Mouse (Mus musculus) embryo, embryonic 11 days (tissue): Measurements from ENCODE around the gene Astn1.
A peak's percentile ranks its signal among the peaks of the same experiment; 100 is the strongest.

ENCODE experiments used
- DNase-seq: peaks from one replicate; pipeline ENCODE4 v3.0.0-alpha.2; 2015

Astn1 gene

DNA sequence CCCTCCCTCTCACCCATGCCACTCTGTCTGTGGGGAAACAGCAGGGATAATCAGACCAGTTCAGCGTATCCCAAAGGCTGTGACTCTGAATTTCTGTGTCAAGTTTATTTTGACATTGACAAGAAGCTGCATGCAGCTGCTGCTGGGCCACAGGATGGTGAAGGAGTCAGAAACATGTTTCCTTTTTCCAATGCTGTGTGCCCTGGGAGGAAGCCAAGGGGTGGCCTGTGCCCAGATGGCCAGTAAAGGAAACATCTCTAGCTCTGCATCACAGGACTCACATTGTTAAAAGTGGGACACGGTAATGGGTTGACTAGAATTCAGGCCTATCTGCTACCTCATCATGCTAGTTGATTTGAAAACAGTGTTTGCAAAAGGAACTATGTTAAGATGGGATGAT is 279.2 kb downstream of the Astn1 start:
- DNase-seq, result no peak

DNA sequence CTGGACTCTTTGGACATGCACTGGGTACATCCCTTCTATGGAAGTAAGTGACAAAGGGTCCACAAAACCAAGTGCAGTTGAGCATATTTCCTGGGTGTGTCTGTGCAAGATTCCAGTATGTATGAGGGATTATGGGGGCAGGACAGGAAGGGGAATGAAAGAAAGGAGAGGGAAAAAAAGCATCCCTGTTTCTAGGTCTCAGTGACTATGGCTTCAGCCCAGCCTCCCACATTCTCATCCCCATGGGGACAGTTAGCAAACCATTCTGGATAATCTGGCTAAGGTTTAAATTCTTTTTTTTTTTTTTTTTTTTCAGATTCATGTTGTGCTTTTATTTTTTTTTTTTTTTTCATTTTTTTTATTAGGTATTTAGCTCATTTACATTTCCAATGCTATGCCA is 280.2 kb downstream of the Astn1 start:
- DNase-seq, result no peak

DNA sequence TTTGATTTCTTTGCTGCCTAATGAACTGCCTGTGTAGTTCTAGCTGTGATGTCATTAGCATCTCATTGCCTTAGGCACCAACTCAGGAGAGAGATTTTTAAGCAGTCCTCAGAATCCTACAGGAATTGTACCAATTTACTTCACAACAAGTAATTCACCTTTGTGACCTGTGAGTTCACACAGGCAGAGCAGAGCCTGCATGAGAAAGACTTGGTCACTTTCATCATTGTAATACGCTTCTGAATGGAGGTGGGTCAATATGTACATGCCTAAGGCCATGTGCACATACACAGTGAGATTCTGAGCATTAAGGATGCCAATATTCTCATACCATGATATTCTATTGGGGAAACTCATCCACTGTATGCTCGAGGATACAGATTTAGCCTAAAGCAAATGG is 290.7 kb downstream of the Astn1 start:
- DNase-seq, result no peak

DNA sequence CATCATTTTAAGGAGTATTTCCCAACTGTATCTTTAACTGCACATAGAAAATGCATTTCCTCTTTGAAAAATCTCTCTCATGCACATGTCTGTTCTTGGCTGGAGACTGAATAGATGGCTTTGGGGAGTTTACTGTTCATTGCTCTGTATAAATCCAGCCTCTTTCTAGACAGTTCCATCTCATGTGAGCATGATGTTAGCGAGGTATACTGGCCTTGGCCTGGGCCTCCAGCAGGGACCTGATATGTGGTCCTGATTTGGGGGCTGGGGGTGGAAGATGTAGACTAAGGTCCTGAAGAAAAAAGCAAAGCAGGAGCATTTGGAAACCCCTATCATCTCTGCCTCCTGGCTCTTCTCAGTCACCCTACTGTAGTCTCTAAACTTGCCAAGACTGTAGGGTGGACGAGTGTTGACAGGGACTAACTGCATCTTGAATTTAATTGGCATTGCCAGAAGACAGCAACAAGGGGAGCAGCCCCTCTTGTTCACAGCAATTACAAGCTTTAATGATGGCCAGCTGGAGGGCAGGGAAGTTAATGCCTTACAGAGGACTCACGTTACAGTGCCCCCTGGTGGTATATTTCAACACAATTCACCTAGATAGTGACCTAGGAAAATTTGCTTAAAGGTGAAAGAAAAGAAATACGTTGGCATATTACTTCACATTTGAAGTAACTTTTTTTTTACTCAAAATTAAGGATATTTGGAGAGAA is 291.9 kb downstream of the Astn1 start:
- peak; percentile 85 for DNase-seq

DNA sequence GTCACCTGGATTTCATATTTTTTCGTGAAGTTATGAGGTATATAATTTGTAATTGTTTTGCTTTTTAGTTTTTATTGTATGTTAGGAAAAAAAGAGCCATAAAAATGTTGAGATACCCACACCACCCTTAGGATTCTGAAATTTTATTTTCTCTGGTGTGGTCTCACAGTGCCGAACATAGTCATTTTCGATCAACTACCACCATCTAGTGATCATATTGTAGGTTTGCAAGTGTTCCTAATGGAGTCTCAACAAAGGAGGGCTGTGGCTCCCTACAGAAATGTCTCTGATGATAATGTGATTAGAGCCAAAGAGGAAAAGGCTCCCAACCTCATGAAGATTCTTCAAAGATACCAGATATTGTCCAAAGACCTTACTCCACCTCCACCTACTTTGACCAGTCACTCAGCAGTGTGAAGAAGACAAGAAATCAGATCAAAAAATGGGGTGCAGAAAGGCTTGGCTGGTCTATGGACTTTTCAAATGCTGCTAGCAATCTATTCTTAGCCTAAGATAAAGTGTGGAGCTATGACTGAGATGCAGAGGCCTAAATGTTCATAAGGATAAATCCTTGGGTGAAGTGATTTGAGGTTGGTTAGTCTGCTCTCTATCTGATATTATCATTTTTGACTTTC is 292.6 kb downstream of the Astn1 start:
- peak; percentile 63 for DNase-seq

DNA sequence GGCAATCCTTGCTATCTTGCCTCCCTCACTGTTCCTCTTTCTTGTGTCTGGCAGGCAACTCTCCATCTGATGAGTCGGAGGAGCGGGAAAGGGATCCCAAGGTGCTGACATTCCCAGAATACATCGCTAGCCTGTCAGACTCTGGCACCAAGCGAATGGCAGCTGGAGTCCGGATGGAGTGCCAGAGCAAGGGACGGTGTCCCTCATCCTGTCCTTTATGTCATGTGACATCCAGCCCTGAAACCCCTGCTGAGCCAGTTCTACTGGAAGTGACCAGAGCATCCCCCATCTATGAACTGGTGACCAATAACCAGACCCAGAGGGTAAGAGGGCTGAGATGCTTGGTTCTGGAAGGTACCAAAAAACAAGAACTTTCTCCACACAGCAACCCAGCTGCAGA is 294.9 kb downstream of the Astn1 start:
- DNase-seq, result no peak

DNA sequence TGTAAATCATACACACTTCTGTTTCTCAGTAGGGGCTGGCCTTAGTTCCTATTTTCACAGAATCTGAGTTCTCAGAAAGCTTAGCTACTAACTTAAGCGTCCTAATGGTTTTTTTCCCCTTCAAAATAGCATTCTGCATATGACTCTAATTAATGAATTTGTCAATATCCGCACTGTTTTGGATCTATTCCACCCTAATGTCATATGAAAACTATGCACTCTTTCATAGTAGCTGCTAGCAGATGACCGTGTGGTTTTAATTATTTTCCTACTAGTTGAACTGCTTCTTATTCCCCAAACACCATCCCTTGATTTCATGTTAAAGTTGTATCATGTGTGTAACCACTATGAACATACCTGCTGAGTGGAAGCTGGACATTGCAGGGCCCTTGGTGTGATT is 303.9 kb downstream of the Astn1 start:
- peak; percentile 10 for DNase-seq

DNA sequence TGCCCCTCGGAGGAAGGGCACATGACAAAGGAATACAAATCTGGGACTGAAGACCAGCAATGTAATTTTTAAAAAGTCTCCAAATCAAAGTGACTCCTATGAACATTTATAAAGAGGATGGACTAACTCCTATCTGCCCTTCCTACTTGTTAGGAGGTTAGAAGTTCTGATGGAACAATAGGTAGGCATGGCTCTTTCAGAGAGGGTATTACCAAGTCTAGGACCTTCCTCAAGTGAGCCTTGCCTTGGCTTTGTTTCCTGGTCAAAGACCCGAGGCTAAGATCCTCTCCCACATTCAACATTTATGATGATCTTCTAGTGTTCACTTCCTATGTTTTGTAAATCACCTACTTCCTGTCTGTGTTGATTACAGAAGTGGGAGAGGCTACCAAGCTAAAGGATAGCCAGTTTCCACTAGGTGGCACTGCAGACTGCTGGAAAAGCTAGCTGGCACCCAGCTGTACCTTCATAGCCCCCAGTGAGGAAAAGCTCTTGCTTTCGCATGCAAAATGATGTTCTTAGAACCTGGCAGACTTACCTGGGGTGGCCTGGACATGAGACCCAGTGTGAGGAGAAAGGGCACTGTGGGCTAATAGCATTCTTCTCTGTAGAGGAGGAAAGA is 308.0 kb downstream of the Astn1 start:
- peak; percentile 79 for DNase-seq

DNA sequence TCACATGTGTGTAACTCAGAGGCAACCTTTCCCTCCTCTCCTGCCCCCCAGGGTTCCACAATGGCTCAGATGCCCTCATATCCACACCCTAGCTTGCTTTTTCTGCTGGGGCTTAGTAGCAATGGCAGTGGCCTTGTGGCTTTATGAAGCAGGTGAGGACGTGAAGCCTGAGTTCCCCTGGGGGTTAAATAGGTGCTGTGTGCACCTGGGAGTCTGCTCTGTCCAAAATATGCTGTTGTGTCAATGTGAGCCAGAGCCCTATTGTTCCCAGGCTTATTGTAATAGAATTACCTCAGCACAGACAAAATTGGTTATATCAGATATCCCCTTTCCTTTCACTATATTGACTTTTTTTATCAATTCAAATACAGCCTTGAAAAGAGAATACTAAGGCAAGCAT is 325.7 kb downstream of the Astn1 start:
- DNase-seq, result no peak

DNA sequence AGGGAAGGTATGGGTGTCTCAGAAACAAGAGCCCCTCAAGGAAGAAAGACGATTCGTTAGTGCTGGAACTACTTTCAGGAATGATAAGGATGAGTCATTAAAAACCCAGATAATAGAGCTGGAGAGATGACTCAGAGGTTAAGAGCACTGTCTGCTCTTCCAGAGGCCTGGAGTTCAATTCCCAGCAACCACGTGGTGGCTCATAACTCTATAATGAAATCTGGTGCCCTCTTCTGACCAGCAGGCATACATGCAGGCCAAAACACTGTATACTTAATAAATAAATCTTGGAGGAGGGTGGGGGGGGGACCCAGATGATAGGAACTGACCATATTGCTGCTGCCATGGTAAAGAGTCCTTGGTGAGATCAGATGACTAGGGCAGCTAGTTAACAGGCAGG is 335.4 kb downstream of the Astn1 start:
- no peak for DNase-seq

DNA sequence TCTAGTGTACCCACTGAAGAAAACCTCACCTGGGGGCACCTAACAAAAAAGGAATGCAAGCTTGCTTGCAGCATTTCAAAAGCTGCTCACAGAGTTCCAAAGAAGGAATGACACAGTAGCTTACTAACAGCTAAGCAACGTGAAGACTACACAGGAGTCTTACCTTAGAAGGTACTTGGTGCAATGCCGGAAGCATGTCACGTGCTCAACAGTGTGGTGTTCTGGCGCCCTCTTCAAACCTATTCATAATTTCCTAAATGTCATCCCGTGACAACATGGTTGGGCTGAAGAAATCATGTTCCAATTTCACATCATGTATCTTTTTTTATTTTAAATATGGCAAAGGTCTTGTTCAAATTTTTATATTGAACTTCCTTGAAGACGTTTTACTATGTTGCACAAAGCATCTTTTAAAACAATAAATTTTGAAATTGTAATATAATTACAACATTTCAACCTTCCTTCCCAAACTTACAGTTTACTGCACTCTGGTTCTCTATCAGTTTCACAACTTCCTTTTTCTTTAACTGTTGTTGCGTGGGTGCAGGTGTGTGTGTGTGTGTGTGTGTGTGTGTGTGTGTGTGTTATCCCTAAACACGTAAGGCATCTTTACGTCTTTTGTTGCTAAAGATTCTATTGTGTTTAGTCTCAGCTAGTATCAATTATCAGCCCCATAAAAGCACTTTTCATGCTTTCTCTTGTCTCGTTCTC is 335.9 kb downstream of the Astn1 start:
- DNase-seq, result no peak

DNA sequence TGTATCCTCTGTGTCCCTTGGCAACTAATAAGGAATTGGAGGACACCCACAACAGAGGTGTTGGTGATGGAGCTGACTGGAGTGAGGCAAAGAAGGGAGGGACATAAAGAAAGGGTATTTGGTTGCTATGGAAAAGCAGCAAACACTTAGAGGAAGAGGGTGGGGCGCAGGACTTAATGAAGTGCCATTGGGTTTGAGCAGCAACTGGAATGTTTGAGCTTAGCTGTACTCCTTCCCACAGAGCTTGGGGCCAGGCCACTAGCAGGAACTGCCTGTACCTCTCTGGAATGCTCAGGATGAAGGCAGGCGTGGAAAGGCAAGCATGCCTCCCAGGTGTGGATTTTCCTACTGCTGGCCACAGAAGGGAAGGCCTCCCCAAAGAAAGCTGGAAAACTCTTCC is 337.2 kb downstream of the Astn1 start:
- no peak for DNase-seq

DNA sequence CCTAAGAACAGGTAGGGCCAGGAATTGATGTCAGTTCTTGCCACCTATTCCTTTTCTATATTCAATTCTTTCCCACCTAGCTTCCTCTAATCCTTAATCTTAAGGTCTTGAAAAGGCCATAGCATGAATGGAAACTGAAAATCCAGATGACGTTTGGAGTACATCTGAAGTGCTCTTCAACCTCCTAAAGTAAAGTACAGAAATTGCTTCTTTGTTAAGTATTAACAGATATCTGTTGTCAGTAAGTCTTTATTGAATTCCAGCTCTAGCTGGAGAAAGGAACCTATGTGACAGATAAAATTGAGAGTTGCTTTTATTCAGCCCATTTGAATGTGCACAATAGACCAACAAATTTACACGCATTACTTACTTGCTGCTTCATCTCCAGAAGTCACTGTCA is 338.1 kb downstream of the Astn1 start:
- no peak for DNase-seq

DNA sequence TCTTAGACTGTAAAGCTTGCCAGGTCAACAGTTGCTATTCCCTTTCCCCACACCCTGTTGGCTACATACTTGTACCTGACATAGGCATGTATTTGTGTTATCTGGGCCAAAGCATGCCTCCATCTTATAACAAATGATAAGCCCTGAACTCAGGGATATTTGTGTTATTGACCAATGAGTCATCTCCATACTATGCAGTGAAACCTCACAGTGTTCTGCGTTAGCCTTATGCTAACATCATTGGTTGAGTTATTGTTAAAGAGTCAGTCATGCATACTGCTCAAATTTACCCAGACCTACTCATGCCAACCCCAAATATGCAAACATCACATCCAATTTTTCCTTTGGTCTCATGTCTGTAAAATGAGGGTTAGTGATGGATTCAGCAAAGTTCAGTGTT is 339.3 kb downstream of the Astn1 start:
- no peak for DNase-seq

DNA sequence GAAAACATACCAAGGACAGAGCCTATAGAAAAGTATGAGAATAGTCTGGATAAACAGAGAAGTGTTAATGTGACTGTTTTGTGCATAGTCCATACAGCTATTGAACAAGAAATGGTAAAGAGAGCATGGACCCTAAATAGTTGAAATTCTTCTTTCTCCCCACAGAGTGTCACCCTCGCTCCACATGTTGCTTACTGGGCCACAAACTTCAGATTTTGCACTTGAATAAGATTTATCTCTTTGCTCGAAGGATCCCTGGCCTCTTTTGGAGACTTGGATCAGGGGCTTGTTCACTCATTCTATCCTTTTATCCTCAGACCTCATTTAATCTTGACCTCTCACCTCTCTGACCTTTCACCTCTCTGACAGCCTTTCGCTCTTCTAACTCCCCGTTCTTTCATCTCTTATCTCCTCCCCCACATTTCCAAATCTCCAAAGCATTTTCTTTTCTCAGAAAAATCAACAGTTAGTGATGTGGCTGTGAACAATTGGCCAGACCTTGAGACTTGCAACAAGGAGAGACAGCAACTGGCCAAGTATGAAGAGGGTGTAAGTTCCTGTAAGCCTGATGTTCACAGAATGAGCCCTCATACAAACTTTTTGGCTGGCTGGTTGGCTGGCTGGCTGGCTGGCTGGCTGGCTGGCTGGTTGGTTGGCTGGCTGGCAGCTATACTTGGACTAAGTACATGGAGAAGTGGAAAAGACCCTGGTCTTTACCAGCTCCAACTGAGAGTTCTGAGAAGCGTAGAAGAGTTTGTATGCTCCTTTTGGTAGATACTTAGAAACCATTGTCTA is 351.4 kb downstream of the Astn1 start:
- peak; percentile 59 for DNase-seq

DNA sequence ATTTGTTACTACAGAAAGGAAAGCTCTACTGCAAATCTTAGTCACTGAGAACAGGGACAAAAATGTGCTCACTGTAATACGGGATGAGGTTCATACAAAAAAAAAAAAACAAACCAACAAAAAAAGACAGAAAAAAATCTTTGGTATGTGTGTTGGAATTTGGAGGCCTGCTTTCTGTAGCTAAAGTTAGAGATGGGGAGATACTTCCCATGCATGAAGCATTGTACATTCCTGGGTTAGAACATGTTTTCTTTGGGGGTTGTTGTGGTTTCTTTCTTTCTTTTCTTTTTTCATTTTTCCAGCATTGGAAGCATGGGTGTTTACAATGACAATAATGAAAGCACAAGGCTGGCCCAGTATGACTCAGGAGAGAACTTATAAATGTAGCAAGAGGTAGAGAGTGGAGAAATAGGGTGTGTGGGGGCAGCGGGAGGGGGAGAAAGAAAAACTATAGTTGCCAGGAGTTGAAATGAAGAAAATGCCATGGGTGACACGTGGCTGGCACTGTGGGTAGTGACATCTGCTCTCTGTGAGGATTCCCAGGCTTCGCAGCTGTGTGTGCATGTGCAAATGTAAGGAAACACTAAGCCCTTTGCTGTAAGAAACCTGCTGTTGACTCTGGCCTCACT is 370.9 kb downstream of the Astn1 start:
- no peak for DNase-seq

DNA sequence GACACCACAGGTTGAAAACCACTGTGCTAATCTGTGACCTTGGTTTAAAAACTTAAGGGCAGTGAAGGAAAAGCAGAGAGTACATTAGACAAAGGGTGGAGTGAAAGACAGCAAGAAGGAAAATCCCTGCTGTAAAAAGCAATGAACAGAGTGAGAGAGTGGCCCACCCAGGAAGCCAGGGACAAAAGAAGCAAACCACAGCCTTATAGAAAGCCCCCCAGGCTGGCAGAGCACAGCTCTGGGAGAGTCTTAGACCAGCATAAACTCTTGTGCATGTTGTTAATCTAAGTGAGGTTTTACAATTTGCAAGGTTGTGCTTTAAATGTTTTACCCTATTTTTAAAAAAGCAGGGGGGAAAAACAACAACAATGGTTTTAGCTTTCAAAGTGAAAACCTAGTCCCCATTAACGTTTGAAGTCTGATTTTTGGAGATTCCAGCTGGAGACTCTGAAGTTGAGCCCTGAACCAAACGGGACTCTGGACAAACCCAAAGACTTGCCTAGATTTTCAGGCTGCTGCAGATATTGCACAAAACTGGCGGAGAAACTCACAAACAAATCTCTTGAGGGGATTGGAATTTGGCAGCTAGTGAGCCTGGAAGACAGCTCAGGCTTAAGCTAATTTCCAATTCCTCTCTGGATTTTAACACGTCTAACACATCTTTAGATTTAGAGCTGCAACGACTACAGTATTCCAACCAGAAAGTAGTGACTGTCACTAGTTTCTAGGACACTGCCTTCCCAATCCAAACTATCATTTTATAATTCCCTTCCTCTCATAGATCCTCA is 377.3 kb downstream of the Astn1 start:
- no peak for DNase-seq

DNA sequence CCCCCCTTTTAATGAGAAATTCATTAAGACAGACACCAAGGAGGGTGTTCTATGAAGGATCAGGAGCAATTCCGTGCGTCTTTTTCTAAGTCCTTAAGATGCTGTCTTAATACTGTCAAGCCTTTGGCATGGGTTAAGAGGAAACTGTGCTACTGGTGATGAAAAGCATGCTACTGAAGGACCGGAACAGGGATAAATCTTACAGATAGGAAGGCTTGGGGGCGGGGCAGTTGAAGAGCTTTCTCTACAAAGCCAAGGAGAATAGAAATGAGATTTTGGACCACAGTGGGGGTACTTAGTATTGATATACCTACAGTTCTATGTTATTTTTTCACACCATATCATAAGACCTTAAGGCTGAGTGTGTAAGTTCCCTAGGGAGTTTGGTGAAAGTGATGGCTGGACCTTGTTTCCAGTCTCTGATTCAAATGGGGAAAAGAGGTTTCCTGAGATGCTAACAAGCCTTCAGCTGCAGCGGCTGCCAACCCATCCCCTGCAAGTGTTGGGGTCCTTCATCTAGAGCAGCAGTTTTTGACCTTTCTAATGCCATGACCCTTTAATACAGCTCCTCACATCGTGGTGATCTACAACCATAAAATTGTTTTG is 378.2 kb downstream of the Astn1 start:
- peak; percentile 12 for DNase-seq

DNA sequence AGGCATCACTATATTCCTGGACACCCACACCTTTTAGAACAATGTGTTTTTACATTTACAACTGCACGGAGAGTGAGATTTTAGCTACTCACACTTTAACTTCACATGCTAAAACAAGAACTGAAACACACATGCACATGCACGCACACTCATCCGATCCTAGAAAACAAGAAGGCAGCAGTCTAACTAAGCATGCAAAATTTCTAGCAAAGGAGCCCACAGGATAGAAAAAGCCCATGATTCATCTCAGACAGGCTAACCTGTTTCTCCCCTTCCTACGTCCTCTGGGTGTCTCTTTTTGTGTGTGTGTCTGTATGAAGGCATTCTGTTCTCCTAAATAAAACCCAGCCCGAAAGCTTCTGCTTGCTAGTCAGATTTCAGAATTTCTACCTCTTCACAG is 378.9 kb downstream of the Astn1 start:
- DNase-seq, result no peak
